Mouse (Mus musculus): ENCODE data around the gene Lgr4. TPM values are rescaled to one million over a fixed set of nuclear protein-coding genes. Genes with fewer than 3 reads are reported as not detected.

The Lgr4 gene
- total RNA-seq, 2 experiments from 2014 or later, result 24.8 to 25.4 TPM

DNA sequence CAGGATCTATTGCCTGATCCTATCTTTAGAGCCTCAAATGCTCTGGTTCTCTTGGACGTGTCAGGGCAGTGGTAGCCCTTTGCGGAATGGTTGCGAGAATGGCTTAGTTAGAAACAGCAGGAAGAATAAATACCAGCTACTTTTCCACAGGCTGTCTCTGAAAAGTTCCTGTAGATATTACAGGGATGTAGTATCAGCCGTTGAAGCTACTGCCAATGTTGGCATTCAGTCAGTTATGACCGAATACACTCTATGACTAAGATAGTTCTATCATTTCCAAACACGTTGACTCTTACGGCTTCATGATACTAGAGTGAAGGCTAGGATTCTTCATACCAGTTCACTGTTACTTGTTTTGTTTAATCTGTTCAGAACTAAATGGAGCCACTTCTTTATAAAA, 57.4 kb downstream of the Lgr4 start:
- DNase-seq (ENCODE audit: low spot score in 2 of 2), result no peak

DNA sequence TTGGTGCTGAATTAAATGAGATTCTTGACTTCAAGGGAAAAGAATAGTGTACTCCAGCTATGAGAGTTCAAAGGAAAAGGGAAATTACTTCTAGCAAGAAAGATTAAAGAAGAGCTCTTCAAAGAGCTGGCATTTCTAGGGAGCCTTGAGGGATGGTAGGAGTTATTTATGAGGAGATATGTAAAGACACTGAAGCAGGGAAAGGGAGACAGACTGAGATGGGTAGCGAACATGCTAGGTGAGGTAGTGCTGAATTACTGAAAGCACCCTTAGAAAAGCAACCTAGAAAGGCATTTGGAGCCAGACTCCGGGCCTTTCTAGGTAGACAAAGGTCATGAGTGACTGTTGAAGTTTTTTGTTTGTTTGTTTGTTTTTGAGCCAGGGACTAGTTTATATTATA, 58.7 kb downstream of the Lgr4 start:
- DNase-seq (ENCODE audit: low spot score in 2 of 2), result no peak

DNA sequence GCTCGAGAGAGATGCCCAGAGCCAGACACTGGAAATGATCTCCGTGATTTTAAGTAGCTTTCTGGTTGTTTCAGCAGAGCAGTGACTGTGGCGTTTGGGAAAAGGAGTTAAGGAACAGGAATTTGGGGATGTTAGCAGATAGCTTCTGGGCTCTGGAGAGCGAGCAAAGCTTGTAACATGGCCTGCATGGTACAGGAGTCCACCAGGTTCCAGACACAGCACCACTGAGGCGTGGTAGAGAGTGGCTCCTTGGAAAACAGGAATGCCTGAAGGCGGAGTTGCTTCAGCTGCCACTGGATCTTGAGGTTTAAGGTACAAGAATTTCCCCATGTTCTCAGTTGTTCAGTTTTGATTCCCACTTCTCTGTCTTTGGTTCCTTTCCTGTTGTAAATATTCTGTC, 59.9 kb downstream of the Lgr4 start:
- DNase-seq (ENCODE audit: low spot score in 2 of 2), result no peak

DNA sequence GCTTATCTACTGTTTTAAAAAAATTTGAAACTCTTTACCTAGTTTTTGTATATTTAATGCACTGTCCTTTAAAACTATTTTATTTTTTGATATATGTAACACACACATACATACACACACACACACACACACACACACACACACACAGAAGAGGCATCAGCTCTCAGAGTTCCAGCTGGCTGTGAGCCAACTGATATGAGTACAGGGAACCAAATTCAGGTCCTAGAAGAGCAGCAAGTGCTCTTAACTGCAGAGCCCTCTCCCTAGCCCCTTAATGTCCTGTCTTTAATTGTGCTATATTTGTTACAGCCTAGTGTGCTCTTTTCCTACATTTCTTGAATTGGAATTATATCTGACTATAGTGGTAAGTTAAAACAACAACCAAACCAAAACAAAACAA, 61.8 kb downstream of the Lgr4 start:
- DNase-seq (ENCODE audit: low spot score in 2 of 2), result no peak

DNA sequence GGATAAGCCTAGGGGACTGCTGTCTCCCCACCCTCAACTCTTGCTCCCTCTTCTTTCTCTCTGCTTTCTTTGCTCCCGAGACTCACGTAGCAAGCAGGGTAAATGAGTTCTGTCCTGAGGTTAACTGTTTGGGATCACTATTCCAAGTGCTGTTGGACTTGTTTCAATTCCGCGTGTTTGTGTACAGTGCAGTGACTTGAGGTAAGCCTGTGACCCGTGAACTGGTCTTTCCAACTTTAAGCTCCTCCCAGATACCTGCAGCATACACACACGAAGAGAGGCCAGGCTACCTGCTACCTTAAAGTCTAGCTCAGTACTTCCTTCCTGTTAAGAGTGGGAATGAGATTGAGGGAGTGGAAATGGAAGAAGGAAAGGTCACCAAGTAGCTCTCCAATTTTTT, 66.0 kb downstream of the Lgr4 start:
- DNase-seq (ENCODE audit: low spot score in 2 of 2), result no peak

DNA sequence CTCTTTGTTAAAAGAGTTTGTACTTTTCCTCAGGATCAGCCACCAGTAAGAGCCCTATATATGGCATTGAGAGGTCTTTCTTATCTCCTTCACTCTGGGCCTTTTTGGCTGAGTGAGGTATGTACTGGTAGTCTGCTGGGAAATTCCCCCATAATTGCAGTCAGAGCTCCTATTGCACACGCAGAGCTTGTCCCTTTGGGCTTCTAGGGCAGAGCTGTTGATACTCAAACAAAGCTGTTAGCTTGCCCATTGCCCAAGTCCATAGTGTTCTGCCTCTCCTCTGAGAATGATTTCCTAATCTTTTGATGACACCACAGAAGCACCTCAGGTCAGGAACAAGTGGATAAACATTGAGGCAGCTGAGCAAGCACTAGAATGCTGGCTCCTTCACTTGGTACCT, 67.5 kb downstream of the Lgr4 start:
- DNase-seq (ENCODE audit: low spot score in 2 of 2), result no peak

DNA sequence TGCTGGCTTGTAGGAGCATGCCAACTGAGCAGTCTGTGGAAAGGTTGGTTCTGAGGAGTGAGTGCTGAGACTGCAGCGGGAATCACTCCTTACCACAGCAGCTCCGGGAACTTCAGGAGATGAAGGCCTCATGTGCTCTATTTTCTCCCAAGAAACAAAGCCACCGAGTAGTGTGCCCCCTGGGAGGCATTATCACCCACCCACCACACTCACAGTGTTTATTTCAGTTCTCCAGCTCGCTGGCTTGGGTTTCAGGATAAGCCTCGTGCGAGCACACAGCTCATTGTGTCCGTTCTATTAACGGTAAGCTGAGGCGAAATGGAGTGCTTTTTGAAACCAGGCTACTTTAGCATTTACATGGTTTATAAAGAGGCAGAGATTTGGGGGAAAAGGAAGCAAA, 68.1 kb downstream of the Lgr4 start:
- DNase-seq (ENCODE audit: low spot score in 2 of 2), result no peak

DNA sequence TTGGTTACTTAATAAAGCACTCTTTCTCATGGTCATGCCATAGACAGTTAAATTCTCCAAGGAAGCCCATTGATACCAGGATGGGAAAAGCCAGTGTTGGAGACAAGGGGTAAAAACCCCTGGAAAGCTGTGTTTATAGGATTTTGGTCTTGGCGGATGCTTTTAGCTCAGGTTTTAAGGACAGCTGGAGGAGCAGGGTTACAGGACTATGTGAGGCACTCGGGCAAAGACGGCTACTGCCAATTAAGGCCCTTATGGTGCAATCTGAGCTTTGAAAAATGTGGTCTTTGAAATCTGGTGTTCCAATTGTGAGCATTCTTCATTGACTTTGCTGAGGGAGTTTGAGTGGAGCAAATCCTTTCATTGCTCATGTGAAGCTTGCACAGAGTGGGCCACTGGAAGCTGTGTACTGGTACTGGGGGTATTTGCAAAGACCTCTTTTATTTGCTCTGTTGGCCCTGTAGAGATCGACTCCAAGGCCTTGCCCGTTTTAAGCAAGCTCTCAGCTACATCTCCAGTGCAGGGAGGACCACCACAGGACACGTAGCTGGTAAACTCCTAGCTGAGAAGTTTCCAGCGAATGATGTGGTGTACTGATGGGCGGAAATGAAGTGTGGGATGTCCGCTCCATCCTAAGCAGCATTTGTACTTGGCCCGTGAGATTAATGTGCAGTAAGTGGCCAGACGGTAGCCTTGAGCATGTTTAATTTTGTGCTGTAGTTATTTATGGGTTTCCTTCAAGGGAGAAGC, 68.8 kb downstream of the Lgr4 start:
- no peak for DNase-seq (ENCODE audit: low spot score in 2 of 2)

DNA sequence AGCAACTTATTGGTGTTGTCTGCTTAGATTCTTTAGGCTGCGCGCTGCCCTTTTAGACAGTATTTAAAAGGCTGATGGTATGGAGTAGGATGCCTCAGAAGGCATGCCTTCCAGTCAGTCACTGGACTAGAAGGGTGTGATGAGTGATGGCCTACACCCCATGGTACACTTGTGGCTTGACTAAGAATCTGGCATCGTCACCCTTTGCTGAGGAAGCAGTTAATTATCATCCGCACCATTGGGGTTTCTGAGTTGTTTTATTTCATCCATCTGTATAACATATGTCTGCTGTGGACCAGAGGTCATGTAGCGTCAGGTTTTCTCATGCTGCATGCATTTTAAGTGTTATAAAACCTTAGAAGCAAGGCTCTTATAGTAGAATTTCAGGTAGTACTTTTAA, 70.5 kb downstream of the Lgr4 start:
- no peak for DNase-seq (ENCODE audit: low spot score in 2 of 2)

DNA sequence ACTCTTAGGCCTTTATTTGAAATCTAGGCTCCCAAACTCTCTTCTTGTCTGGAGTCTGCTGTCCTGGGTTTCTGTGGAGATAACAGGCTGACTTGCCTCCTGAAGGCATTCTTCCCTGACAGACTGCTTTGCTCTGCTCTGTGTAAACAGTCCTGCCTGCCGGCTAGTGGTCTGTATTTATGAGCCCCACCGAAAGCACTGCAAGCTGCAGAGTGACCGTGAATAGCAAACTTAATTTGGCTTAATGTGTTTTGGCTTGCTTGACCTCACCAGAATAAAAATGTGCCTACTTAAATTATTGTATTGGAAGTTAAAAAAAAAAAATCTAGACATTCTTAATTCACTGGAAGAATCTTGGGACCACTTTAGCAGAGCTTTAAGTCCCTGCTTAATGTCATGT, 71.7 kb downstream of the Lgr4 start:
- DNase-seq (ENCODE audit: low spot score in 2 of 2), result no peak

DNA sequence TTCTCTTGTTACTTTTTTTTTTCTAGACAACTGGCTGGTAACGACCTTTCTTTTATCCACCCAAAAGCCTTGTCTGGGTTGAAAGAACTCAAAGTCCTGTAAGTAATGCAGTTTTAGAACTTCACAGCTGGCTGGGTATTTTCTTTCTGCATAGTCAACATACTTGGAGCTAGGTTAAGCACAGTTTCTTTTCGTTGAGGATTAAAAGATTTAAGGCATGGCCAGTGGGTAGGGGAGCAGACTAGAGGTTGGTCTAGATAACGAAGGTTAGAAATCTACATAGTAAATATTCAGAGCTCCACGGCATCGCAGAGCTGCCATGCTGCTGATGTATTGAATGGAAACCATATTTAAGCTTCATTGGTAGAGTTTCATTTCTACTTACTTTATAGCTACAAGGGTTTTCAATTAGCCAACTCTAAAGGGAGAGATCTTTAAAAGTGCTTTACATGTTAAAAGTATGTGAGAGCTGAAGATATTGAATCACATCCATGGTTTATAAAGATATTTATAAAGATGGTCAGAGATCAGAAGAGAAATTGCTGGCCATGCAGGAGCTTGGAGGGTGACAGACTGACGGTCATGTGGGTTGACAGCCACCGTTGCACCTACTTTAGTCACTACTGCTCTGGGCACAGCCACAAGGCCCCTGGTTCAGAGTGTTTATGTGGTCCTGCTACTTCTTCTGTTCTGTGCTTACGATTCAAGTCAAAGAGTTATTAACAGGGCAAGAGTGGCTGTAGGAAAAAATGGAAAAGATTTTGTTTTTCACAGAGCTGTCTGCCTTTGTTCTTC, 72.4 kb downstream of the Lgr4 start:
- no peak for DNase-seq (ENCODE audit: low spot score in 2 of 2)

DNA sequence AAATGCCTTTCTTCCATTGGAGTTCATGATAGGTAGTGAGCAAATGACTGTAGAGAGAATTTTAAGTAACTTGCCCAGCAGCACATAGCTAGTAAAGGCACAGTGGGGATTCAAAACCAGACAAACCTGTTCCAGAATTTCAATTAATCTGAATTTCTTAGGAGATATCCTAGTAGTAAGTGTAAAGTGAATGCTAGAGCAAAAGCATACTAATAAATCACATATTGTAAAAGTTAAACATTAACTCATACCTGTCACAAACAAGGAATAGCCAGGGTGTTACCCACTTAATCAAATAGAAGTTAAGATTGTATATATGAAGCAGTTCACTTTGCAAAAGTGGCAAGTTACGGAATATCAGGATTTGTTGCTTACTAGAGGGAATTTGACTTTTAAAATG, 74.3 kb downstream of the Lgr4 start:
- no peak for DNase-seq (ENCODE audit: low spot score in 2 of 2)

DNA sequence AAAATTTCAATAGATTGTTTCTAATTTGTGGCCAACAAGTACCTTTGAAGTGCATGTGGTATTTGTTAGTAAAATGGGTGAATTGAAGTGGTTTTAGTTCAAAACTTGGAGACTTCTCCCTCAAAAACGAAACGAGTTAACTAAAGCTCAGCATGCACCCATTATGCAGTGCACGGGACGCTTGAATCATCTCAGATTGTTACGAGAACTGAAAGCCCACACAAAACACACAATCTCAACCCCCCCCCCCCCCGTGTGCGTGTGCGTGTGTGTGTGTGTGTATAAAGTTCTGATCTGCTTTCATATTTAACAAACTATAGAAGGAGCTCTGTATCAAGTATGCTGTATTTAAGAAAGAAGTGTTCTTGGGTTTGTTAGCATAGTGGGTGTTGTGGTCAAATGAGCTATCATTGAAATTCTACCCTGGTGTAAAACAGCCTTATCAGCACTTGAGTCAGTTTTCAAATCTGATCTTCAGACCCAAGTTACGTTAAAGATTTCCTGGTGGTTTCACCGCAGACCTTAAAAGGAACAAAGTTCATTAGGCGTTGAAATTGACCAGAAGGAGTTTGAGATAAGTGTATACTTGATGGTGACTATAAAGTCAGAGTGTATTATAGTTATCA, 75.1 kb downstream of the Lgr4 start:
- no peak for DNase-seq (ENCODE audit: low spot score in 2 of 2)

DNA sequence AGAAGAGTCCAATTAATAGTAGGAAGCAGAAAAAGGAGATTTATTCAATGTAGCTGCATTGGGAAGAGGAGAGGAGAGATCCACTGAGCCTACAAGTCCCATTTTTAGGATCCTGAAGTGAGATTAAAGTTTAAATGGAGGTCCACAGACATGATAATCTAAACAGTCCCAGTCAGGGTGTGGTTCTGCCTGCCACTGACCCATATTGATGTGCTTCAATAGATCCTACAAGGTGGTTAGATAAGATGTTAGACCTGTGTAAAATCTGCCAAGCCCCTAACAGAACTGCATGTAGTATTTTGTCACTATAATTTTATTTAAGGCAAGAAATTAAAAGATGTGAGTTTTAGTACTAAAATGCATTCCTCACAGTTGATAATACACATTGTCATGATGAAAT, 76.0 kb downstream of the Lgr4 start:
- DNase-seq (ENCODE audit: low spot score in 2 of 2), result no peak

DNA sequence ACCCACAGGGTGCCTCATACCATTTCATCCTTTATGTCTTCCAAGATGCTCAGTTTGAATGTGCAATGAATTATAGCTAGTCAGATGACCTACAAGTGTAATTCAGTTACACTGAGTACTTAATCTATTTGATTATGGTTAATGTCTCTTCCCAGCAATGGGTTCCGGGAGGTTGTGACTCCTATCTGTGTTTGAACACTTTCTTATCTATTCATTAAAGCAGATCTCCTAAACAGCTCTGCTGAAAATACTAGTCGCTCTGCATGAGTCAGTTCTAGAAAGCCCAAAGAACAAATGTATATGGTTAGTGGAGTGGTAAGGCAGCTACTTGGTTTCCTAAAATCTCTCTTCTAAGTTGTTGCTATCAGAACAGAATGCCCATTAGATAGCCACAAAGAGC, 77.6 kb downstream of the Lgr4 start:
- DNase-seq (ENCODE audit: low spot score in 2 of 2), result no peak

DNA sequence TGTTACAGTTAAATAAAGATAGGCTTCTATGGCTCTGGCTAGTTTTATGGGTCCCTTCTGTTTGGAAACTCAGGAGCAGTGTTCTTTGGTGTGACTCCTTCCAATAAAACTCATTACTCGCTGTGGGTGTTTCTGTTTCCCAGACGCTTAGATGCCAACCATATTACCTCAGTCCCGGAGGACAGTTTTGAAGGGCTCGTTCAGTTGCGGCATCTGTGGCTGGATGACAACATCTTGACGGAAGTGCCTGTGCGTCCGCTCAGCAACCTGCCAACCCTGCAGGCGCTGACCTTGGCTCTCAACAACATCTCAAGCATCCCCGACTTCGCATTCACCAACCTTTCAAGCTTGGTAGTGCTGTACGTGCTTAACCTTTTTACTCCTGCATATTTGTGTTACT, 79.0 kb downstream of the Lgr4 start:
- no peak for DNase-seq (ENCODE audit: low spot score in 2 of 2)

DNA sequence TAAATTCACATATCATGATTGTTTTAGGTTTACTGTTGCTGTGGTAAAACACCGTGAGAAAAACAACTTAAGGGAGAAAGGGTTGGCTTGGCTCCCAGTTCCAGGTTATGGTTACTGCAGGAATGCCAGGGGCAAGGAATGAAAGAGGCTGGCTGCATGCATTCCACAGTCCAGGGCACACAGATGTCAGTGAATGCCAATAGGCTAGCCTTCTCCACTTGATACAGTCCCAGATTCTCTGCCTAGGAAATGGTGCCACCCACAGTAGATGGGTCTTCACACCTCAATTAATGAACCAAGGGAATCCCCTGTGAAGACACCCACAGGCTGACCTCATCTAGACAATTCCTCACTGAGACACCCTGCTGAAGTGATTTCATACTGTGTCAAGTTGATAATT, 87.2 kb downstream of the Lgr4 start:
- no peak for DNase-seq (ENCODE audit: low spot score in 2 of 2)

DNA sequence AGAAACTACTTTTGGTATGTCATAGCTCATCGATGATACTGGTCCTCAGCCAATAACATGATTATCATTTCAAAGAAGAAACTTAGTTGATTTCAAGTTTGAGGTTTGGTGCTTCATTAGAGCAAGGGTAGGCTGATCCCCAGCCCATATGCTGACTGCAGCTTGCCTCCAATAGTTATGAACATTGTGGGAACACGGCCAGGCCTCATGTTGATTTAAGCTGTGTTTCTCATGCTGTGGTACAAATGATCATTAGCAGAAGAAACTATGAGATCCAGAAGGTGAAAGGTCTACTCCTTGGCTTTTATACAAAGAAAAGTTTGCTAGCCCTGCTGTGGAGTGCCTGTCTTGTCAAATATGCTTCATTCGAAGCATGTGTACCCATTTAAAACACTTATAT, 87.7 kb downstream of the Lgr4 start:
- peak; percentile 25 to 47 for DNase-seq (ENCODE audit: low spot score in 2 of 2)

DNA sequence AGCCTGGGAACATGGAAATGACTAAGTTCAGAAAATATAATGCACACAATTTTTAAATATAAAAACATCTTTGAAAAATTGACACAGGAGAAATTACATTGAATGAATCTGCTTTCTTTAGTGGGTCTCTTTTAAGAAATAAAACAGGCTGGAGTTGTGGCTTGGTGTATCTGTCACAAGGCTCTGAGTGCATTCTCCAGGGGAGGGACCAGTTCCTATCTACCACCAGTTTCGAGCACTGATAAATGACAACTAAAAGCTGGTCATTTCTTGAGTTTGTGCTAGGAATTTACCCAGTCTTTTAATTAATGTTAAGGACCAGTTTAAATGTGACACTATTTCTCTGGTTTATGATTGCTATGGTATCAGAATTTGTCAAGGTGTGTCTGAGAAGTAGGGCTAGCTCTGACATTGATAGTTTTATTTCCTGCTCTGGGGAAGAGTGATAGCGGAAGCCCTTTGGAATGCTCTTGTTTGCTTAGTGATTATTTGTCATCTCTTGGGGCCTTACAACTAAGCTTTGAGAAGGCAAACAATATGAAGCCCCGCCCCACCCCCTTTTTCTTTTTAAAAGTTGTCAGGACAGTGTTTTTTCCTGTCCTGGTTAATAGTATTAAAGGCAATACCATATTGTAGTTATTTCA, 88.3 kb downstream of the Lgr4 start:
- no peak for DNase-seq (ENCODE audit: low spot score in 2 of 2)

DNA sequence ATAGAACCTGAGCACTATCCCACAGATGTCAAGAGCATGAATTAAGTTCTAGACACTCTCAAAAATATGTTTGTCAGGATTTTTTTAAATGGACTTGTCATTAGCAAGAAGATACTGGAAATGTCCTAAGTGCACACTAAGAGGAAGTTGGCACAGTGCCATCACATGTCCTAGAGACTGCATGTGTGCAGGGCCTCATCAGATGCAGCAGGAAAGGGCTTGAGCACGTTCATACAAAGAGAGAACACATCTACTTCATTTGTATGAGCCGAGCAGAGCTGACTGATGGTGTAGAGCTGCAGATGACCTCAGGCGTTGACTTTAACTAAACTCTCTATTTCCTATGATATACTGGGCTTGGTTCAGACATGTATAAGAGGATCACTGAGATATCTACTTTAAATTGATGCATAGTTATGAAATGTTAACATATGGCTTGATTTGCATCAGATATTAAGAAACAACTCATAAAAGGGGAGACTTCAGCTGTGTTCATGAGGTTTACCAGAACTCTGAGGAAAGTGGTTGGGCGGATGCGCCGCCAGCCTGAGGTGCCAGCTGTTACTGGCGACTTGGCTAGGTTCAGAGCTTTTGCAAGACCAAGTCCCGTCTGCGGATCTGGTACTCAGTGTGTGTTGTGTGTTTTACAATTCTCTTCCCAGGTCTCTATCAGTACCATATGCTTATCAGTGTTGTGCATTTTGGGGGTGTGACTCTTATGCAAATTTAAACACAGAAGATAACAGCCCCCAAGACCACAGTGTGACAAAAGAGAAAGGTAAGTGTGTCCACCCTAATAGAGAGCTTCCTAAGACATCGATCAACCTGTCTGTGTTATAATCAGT, 90.2 kb downstream of the Lgr4 start:
- DNase-seq (ENCODE audit: low spot score in 2 of 2), result no peak

DNA sequence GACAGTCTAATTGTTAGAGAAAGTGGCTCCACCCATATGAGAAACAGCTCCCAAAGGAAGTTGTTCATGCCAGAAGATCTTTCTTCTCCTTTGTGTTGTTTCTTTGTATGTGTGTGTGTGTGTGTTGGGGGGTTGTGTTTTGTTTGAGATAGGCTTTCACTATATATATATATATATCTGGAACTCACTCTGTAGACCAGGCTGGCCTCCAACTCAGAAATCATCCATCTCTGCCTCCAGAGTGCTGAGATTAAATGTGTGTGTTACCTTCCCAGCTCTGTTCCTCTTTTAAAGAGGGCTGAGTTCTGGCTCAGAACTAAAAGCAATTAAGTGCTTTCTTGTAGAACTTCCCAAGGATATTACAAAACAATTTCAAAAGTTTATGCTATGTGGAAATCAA, 92.0 kb downstream of the Lgr4 start:
- no peak for DNase-seq (ENCODE audit: low spot score in 2 of 2)

Measured in layer of hippocampus, postnatal 10 days (tissue).